Mouse (Mus musculus) hindbrain, embryonic 14.5 days (tissue): Measurements from ENCODE around the gene Kcnj6. TPM values are rescaled to one million over a fixed set of nuclear protein-coding genes. Genes with fewer than 3 reads are reported as not detected.
A peak's percentile ranks its signal among the peaks of the same experiment; 100 is the strongest.

Source experiments
- ATAC-seq: fragments of 200-750 bp; cut with Nextera tagmentation; 2 replicates; pipeline ENCODE4 v1.8.0; 2017; ENCODE audit warnings: moderate number of reproducible peaks, mild to moderate bottlenecking, moderate TSS enrichment, moderate library complexity; ENCODE audit not compliant: low FRiP score
- DNase-seq: peaks from one replicate; pipeline ENCODE4 v3.0.0-alpha.2; 2015; ENCODE audit warnings: low spot score
- H3K27ac ChIP-seq: fragments of 300-500 bp; sonication (generic); 2 replicates; pipeline ENCODE4 v1.5.1; 2014; ENCODE audit warnings: mild to moderate bottlenecking, moderate library complexity
- H3K27me3 ChIP-seq: fragments of 300-500 bp; sonication (generic); 2 replicates; pipeline ENCODE4 v1.6.1; 2014; ENCODE audit warnings: mild to moderate bottlenecking, low read length, mixed read lengths; ENCODE audit not compliant: control insufficient read depth, insufficient read depth
- H3K36me3 ChIP-seq: fragments of 300-500 bp; sonication (generic); replicated peaks from 2 replicates; pipeline ENCODE4 v1.6.1; 2014; ENCODE audit not compliant: control insufficient read depth, insufficient read depth
- H3K4me1 ChIP-seq: fragments of 300-500 bp; sonication (generic); replicated peaks from 2 replicates; pipeline ENCODE4 v1.6.1; 2014; ENCODE audit warnings: antibody characterized with exemption, low read length, mixed read lengths; ENCODE audit not compliant: control insufficient read depth, insufficient read depth
- H3K4me2 ChIP-seq: fragments of 300-500 bp; sonication (generic); replicated peaks from 2 replicates; pipeline ENCODE4 v1.6.1; 2014; ENCODE audit warnings: mild to moderate bottlenecking, moderate library complexity
- H3K4me3 ChIP-seq: fragments of 300-500 bp; sonication (generic); replicated peaks from 2 replicates; pipeline ENCODE4 v1.5.1; 2014; ENCODE audit warnings: mild to moderate bottlenecking, low read length
- H3K9ac ChIP-seq: fragments of 300-500 bp; sonication (generic); 2 replicates; pipeline ENCODE4 v1.6.1; 2014
- H3K9me3 ChIP-seq: fragments of 300-500 bp; sonication (generic); 2 replicates; pipeline ENCODE4 v1.6.1; 2016; ENCODE audit warnings: low read length; ENCODE audit not compliant: control insufficient read depth
- WGBS: fragments of 180-500 bp; shearing (Covaris S2); extraction: QIAGEN DNeasy Blood & Tissue Kit; methylation state at CpG from one replicate; pipeline ENCODE4 v1.1.7; 2014; 5-methylcytosine and 5-hydroxymethylcytosine counted together
- polyA plus RNA-seq: library from polyadenylated mRNA; unstranded; fragments of >200 nt; fragmentation: Nextera tagmentation; extraction: Ambion mirVana; gene quantifications from 2 replicates; pipeline ENCODE4 v1.2.1, GENCODE M21; 2014

The Kcnj6 gene
- polyA plus RNA-seq, 1 experiment from 2014 or later = 3.4 TPM

DNA sequence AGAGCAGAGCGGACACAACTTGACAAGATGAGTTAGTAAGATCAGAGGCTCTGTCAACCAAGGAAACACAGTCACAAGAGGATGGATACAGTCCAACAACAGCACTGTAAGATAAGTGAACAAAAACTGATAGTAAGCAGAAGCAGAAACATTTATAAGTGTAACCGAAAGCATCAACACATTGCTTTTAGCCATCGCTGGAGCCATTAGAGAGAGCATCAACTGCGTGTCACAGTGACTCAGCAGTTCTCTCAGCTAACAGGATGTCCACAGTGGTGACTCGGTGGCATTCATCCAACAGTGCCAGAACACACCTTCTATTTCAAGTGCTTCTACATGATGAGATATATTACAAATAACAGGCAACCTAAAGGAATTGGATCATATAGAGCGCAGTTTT lies 41.1 kb downstream of the Kcnj6 start:
- 92% methylated on average over 6 of the region's 6 CpGs for WGBS
- Histone ChIP-seq H3K27me3 (no peaks in the 10 kb centered on the region), H3K36me3 (no peaks in the 10 kb centered on the region), H3K9me3 (no peaks in the 10 kb centered on the region), H3K4me3 (no peak overlapping the region), H3K27ac (no peak overlapping the region), H3K4me2 (no peak overlapping the region), H3K4me1 (no peaks in the 10 kb centered on the region), H3K9ac (no peak overlapping the region)
- ATAC-seq (no peak), DNase-seq (no peak)

DNA sequence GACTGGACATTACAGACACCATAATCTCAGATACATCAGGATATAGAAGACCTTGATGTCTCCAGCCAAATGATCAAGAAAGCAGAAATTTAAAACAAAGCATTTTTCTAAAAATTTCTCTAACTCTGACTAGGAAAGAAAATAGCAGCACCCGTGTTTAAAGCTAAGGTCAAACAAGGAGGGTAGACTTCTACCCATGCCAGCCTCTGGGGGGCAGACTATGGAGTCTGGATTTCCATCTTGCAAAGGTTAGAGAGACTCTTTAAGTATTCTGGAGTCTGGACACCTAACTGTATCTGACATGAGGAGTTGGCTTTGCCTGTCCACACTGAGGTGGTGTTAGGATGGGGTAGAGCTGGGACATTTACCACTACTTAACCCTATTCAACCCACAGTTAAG lies 44.2 kb downstream of the Kcnj6 start:
- H3K4me3 ChIP-seq = no peak overlapping the region
- H3K36me3 ChIP-seq = no peaks in the 10 kb centered on the region
- no peak overlapping the region for H3K27ac ChIP-seq
- no peaks in the 10 kb centered on the region for H3K4me1 ChIP-seq
- ATAC-seq (no peak), DNase-seq (no peak)
- H3K9me3 ChIP-seq = no peaks in the 10 kb centered on the region
- no peak overlapping the region for H3K4me2 ChIP-seq
- no peak overlapping the region for H3K9ac ChIP-seq
- H3K27me3 ChIP-seq = no peaks in the 10 kb centered on the region
- WGBS = 90% methylated on average over 1 of the region's 1 CpGs

DNA sequence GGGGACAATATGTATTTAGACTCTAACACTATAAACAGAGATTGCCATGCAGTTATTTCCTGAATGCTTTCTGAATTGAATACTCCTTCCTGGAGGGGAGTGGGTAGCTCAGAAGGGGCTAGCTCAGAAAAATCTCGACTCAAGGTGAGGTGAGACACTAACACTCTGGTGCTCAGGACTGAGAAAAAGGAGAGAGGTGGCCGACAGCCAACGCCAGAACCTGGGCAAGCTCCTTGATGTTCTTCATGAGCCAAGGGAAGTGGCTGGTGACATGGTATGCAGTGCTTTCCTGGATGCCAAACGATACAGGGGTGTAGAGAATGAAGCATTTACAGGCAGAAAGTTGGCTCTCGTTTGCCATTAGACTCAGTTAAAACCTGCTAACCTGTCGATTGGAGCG lies 48.3 kb downstream of the Kcnj6 start:
- 92% methylated on average over 7 of the region's 7 CpGs for WGBS
- Histone ChIP-seq H3K36me3 (no peaks in the 10 kb centered on the region), H3K4me2 (no peak overlapping the region), H3K9me3 (no peaks in the 10 kb centered on the region), H3K4me3 (no peak overlapping the region), H3K27me3 (no peaks in the 10 kb centered on the region), H3K9ac (no peak overlapping the region), H3K27ac (no peak overlapping the region), H3K4me1 (no peaks in the 10 kb centered on the region)
- DNase-seq (no peak), ATAC-seq (no peak)

DNA sequence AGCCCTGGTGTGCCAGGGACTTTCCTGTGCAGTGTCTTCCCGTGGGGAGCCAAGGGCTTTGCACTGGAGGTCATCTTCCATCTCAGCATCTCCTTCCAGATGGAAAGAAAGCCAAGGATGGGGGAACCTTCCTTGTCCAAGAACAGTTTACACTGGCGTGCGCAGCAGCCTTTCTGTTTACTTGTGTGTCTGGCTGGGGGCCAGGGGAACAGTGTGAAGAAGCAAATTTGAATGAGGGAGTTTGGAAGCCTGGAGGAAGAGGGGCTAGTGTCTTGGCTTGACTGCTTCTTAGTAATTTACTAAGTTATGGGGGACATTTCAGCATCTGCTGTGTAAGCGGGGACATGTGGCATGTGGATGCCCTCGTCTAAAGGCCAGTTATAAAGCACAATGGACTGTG lies 50.7 kb downstream of the Kcnj6 start:
- H3K4me3 ChIP-seq = no peak overlapping the region
- no peaks in the 10 kb centered on the region for H3K36me3 ChIP-seq
- H3K27ac ChIP-seq = no peak overlapping the region
- no peaks in the 10 kb centered on the region for H3K9me3 ChIP-seq
- 63% methylated on average over 5 of the region's 5 CpGs for WGBS
- H3K27me3 ChIP-seq = no peaks in the 10 kb centered on the region
- no peak overlapping the region for H3K9ac ChIP-seq
- no peak overlapping the region for H3K4me2 ChIP-seq
- DNase-seq (no peak), ATAC-seq (no peak)
- H3K4me1 ChIP-seq = no peaks in the 10 kb centered on the region

DNA sequence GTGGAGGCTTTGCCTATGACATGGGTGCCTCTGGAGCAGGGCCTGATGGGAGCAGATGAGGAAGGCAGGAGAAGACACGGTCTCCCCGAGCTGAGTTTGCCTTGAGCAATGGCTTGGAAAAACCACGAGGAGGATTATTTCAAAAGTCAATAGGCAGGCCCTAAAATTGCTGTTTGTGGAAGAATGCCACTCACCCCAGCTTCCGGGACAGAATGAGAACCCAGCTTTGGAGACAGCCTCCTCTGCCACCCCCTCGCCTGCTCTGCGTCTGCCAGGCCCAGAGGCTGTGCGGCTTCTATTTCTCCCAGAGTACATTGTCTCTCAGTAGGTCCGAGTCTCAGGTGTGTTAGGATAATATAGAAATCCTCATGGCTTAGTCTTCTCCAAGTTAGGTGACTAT lies 64.8 kb downstream of the Kcnj6 start:
- DNase-seq (no peak), ATAC-seq (no peak)
- H3K27me3 ChIP-seq = no peaks in the 10 kb centered on the region
- no peak overlapping the region for H3K27ac ChIP-seq
- WGBS = 87% methylated on average over 8 of the region's 8 CpGs
- H3K9me3 ChIP-seq = no peaks in the 10 kb centered on the region
- peaks cover 14% of the 10 kb centered on the region; the same call in 1 of the 2 replicates for H3K4me1 ChIP-seq
- no peak overlapping the region for H3K4me2 ChIP-seq
- no peak overlapping the region for H3K4me3 ChIP-seq
- H3K36me3 ChIP-seq = no peaks in the 10 kb centered on the region
- no peak overlapping the region for H3K9ac ChIP-seq

DNA sequence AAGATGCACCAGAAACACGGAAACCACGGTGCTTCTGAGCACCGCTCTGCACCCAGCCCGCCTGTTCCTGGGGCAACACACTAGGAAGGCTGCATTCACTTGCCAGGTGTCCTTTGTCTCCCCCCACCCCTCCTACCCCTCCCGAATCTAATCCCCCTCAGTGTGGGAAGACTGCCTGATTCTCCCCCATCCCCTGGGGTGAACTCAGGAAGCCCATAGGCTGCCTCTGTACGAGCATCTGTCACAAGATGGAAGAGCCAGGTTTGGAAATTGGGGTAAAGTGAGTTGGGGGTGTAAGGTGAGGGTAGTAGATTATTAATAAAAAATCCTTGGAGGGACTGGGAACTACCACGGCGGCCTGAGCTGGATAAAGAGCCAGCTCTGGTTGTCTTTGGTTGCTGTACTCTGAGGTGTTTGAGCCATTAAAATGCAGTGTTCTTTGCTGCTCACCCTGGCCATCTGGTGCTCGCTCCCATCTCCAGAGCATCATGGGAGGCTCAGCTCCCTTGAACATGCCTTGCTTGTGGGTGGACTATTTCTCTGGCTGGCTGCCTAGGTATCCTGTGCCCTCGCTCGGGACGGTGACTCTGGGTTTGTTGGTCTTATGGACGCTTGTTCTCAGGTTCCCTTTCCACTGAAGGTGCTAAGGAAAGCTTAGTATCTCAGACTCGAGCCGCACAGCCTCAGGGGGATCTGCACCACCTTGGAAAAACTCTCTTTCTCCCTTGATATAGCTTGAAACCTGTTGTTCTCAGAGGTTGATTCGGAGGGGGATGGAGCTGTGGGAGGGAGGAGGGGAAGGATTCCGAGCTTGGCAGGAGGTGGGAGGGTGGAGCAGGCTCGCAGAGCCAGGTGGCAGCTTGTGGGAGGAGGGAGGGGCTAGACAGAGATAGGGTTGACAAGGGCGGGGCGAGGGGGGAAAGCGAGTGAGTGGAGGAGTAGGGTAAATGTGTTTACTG lies 65.9 kb downstream of the Kcnj6 start:
- ATAC-seq (no peak), DNase-seq (peak; percentile 34)
- Histone ChIP-seq H3K4me3 (no peak overlapping the region), H3K4me2 (peak overlapping the region; percentile 28), H3K9ac (no peak overlapping the region), H3K27me3 (no peaks in the 10 kb centered on the region), H3K36me3 (no peaks in the 10 kb centered on the region), H3K27ac (0 out of 2 replicates have a peak overlapping the region, but pooled peaks have one; percentile 7), H3K9me3 (no peaks in the 10 kb centered on the region), H3K4me1 (peaks cover 14% of the 10 kb centered on the region; the same call in 1 of the 2 replicates)
- 8% methylated on average over 21 of the region's 21 CpGs for WGBS

DNA sequence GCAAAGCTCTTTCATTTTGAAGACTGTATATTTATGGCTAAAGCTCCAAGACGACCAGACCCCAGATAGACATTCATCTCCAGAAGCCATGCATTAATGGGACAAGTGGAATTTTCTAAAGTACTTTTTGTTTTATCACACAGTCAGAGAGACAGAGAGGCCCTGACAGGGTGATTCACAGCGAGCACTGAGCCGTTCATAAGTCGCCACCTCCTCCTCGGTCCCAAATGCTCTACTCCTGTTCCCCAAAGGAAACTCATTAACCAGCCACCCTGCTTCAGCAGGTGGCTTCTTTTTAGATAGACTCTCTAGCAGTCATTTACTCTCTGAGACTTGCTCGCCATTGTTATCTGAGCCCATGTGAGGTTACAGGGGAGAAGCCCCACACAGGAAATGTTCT lies 72.1 kb downstream of the Kcnj6 start:
- ATAC-seq = no peak
- H3K9ac ChIP-seq = no peak overlapping the region
- H3K9me3 ChIP-seq = no peaks in the 10 kb centered on the region
- no peak for DNase-seq
- 0 out of 2 replicates have a peak, but pooled peaks cover 5% of the 10 kb centered on the region for H3K4me1 ChIP-seq
- H3K4me3 ChIP-seq = no peak overlapping the region
- no peaks in the 10 kb centered on the region for H3K27me3 ChIP-seq
- H3K27ac ChIP-seq = no peak overlapping the region
- 14% methylated on average over 6 of the region's 6 CpGs for WGBS
- H3K4me2 ChIP-seq = no peak overlapping the region
- H3K36me3 ChIP-seq = no peaks in the 10 kb centered on the region

DNA sequence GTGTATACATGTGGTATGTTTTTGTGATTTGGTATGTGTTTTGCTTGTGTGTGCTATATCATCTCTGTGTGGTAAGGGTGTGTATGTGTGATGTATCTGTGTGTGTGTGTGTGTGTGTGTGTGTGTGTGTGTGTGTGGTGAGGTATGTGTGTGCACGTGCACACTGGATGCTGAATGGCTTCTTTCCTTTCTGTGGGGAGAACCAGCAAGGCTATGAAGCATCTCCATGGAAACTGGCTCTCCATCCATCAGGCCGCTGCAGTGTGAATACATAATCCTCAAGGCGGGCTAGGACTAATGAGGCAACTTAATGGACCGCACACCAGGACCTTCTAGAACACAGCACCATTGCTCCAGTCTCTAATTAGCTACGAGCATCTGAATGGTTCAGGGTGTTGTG lies 78.3 kb downstream of the Kcnj6 start:
- DNase-seq = peak; percentile 32
- ATAC-seq = peak; percentile 60; the same call in 1 of the 2 replicates
- Histone ChIP-seq H3K9ac (no peak overlapping the region), H3K9me3 (no peaks in the 10 kb centered on the region), H3K36me3 (no peaks in the 10 kb centered on the region), H3K4me3 (no peak overlapping the region), H3K27ac (peak overlapping the region; percentile 41; the same call in 1 of the 2 replicates), H3K4me2 (no peak overlapping the region), H3K4me1 (peaks cover 4% of the 10 kb centered on the region; the same call in 1 of the 2 replicates), H3K27me3 (no peaks in the 10 kb centered on the region)
- WGBS = 41% methylated on average over 5 of the region's 5 CpGs

DNA sequence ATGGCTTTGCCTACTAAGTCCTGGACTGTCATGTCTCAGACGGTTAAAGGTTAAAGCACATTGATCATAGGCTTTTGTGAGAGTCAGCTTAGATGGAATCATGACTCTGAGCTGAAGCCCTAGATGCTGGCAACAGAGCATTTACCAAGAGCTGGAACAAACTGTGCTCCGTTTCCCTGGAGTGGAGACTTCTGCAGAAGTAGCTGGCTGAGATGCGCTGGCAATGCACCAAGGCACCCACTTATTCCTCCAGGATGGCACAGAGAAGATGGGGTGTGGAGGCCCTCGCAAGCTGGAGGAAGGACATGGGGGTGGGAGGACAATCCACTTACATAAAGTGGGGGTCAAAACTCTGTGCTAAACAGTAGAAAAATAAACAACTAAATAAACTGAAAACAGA lies 91.5 kb downstream of the Kcnj6 start:
- Histone ChIP-seq H3K9me3 (no peaks in the 10 kb centered on the region), H3K36me3 (no peaks in the 10 kb centered on the region), H3K4me3 (no peak overlapping the region), H3K4me1 (no peaks in the 10 kb centered on the region), H3K27ac (no peak overlapping the region), H3K9ac (no peak overlapping the region), H3K27me3 (no peaks in the 10 kb centered on the region), H3K4me2 (no peak overlapping the region)
- WGBS = 91% methylated on average over 4 of the region's 4 CpGs
- ATAC-seq (no peak), DNase-seq (no peak)
